Mouse (Mus musculus) kidney, postnatal 14 days (tissue): ENCODE results near the gene Polr1d.
A peak's percentile ranks its signal among the peaks of the same experiment; 100 is the strongest.

Experiments
- DNase-seq: peaks from one replicate; pipeline ENCODE4 v3.0.0; 2022; ENCODE audit warnings: mixed read lengths

Polr1d gene

DNA sequence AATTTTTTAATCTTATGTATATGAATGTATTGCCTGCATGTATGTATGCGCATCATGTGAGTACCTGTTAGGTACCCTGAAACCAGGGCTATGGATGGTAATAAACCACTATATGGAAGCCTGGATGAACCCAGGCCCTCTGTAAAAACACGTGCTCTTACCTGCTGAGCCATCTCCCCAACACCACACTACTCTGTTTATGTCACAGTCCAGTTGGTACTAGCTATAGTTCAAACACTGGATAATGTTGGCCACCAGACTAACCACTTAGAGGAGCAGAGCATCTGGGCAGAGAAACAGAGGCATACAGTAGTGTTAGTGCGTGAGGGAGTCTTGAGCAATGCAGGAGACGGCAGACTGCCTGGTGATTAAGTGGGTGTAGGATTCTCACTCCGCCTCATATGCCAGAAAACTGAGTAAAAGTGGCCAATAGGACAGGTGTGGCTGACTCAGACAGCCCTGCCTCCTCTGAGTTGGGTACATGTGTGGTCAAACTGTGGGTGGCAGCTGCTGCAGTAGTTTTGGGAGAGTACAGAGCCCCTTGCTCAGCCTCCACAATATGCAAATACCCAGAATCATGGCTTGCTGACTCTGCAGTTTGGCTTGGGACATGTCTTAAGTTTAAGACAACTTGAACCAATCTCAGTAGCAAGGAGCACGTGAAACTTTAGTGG is 21.1 kb upstream of the Polr1d start:
- no peak for DNase-seq

GRCm38 (mm10) chr5:147056712-147057290 is 20.0 kb upstream of the Polr1d start:
- no peak for DNase-seq

DNA sequence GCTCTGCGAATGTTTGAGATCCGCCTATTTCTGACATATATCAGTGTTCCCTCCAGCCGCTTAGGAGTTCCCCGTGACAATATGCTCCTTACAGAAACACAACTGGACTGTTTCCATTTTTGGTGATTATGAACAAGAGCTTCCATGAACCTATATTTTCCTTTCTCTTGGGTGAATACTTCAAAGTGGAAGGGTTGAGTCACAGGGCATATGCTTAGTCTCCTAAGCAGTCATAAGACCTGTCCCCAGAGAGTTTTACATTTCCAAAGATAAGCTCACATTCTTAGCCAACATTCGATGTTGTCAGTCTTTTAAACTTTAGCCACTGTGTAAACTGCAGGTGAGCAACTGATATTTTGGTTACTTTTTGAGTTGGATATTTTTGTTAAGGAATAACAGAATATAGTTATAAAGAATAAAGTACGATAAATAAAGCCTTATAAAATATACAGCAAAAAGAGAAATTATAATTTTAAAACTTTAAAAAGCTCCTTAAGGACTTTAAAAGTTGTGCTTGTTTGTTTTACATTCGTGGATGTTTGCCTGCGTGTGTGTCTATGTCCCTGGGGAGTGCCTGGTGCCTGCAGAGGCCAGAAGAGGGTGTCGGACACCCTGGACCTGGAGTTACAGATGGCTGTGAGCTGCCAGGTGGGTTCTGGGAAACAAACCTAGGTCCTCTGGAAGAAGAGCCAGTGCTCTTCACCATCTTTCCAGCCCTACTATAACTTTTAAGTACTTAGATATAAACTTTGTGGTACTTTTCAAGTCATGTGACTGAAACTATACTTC is 19.0 kb upstream of the Polr1d start:
- DNase-seq, result no peak

DNA sequence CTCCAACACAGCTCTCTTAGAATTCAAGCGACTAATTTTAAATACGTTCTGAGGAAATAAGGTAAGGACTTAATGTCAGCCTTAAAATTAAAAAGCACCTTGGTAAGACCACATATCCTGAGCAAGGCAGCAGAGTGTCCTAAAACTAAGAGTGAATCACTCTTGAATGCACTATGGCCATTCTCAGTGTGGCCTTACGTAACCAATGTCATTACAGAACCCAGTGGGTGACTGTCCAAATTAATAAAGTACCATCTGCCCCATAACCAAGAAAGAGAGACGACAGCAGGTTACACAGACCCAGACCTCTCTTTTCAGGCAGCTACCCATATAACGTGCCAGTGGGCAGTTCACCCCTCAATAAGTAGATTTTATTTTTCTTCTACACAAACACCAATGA is 18.2 kb upstream of the Polr1d start:
- DNase-seq, result no peak

GRCm38 (mm10) chr5:147059319-147059718 is 17.5 kb upstream of the Polr1d start:
- DNase-seq, result no peak

DNA sequence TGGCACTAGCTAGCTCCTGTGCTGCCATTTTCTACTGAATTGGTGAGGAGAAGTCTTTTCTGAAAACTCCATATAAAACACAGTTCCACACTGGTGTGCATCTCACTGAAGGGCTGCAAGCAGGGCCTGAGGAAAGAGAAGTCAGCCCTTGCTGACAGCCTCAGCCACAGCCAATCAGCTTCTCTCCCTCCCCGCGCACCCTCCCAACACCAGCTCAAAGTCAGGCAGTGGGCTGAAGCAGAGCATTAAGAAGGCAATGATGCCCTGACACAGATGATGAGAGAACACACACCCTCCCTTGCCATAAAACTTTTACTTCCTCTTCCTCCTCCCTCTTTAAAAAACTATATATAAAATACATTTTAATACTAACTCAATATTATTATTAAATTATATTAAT is 16.8 kb upstream of the Polr1d start:
- no peak for DNase-seq

GRCm38 (mm10) chr5:147063215-147063661 is 13.6 kb upstream of the Polr1d start:
- no peak for DNase-seq

- DNase-seq, result no peak
These were observed 10.7 kb upstream of the Polr1d start for GRCm38 (mm10) chr5:147066129-147066528.

GRCm38 (mm10) chr5:147066965-147067364 is 9.9 kb upstream of the Polr1d start:
- DNase-seq, result no peak

GRCm38 (mm10) chr5:147068876-147069275 is 8.0 kb upstream of the Polr1d start:
- no peak for DNase-seq

DNA sequence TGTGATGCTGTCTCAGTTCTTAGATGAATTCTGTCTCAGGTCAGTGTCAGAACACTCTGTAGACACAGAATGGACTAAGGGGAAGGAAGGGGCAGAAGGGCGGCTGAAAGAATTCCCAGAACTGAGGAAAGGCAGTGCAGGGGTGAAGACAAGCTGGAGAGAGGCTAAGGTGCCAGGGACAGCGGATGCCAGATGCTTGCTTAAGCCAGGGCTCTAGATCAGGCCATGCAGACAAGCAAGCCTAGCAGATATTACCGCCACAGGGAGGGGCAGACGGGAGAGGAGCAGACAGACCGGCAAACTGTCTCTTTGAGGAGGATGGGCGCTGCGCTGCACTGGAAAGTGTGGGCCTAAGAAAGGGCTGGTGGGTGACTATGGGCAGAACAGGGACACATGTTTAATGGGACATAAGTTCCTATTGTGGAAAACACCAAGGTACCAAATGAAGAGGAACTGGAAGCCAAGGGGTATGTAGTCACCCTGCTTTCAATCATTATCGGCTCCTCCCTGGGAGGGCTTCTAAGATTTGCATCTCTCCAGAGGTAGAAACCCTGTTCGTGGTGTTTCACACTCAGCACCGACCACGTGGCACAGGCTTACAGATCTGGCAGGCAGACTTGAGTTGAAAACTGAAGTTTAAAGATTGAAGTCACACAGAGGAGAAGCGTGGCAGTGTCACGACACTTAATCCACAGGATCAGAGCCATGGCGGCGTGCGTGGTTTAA is 5.9 kb upstream of the Polr1d start:
- peak; percentile 59 for DNase-seq

GRCm38 (mm10) chr5:147071886-147072285 is 5.0 kb upstream of the Polr1d start:
- DNase-seq, result no peak

DNA sequence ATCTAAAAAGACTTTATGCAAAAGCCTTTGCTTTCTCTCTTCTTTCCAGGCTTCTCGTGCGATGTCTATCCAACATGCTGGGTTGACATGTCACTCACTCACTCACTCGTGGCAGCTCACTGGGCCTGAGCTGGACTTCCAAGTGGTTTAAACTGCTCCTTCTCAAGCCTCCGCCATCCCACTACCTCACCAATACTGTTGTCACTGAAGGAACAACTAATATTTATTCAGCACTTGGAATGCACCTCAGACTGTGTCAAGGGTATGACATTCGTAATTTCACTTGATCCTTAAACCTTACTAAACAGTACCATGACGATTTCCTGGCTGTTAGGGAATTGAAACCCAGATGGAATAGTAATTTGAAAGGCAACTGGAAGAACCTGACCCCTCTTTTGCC is 3.0 kb upstream of the Polr1d start:
- DNase-seq, result no peak

DNA sequence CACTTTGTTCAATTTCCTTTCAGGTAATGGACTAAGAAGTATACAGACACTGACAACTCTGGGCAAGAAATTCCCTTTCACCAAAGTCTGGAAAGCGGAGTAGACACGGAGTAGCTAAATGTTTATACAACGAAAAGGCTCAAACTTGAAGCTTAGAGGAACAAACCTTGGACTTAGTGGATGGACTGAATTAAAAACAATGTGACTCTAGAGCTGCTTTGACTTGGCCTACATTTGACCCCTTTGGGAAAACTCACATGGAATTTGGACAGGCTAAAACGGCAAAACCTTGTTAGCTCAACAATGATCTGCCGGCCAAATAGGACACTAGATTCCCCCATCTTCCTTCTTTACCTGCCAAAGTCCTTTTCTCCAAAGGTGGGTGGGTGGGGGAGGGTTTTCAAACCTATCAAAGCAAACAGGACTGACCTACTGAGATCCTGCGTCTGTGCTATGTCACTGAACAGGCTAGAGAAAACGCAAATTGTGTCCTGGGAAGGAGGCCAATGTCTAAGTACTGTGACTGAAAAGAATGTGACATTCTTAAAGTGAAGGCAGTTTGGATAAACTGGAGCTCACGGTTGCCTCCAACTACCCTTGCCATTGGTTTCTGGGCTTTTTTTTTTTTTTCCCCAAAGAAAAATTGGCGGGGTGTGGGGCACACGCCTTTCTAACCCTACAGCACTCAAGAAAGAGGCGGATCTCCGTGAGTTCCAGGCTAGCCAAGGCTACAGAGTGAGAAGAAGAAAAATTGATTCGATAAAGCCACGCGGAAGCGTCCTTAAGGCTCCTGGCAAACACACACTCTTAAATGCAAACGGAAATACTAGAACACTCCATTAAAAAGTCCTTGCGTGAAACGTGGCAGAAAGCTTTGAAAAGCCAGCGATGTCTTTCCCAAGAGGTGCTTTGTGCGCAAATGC is 1.5 kb upstream of the Polr1d start:
- DNase-seq, result peak; percentile 71

- peak; percentile 99 for DNase-seq
These were observed 638 bp upstream of the Polr1d start, which contains the start of gene Lnx2 for GRCm38 (mm10) chr5:147076026-147076798. Gene Lnx2 (minus strand): TSS chr5:147076586.

DNA sequence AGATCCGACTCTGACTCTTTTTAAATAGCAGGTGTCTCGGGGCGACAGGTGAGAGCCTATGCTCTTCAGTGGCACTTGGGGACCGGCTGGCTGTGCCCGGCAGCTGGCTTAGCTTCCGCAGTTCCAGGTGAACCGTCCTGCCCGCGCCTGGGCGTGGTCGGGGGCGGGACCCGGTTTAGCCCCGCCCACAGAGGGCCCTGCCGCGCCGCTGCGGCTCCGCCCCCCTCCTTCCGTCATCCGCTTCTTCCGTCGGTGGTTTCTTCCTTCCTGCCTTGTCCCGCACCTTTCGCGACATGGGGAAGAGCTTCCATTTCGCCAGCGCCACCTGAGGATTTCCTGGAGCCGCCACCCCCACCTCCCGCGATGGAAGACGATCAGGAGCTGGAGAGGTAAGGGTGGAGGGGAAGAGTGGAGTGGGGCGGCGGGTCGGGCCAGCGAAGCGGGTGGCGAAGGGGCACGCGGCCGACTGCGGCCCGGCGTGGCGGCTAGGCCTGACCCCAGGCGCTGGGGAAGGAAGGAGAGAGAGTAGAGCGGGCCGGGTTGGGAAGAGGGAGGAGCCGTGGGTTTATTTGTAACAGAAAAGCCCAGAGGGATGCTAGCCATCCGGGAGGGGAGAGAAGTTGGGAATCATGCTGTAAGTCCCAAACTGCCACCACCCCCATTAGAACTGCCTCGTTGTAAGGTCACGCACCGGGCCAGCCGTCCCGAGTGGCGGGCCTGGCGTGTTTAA is 620 bp downstream of the Polr1d start:
- DNase-seq, result peak; percentile 98

DNA sequence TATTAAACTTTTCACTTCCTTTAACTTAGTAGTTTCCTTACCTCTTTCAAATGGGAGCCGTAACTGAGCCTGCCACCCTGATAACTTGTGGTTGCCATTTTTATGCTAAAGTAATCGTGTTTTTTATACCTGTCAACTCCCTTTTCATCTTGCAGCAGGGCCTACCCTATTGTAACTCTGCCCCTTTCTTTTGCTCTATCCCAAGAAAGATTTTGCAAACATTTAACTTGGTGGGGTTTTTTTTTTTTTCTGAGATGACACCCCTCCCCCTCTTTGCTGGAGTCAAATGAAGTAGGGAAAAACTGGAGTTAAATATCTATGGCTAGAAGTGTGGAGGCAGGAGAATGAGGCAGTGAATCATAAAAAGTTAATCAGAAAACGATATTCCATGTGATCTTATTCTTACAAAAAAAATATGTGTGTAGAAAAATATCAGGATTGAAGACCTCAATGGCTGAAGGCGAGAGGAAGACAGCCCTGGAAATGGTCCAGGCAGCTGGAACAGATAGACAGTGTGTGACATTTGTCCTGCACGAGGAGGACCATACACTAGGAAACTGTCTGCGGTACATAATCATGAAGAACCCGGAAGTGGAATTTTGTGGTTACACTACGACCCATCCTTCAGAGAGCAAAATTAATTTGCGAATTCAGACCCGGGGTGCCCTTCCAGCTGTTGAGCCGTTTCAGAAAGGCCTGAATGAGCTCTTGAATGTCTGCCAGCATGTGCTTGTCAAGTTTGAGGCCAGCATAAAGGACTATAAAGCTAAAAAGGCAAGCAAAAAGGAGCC is 1.5 kb downstream of the Polr1d start:
- peak; percentile 69 for DNase-seq

- peak; percentile 35 for DNase-seq
These were observed 8.5 kb downstream of the Polr1d start for GRCm38 (mm10) chr5:147085201-147085894.

DNA sequence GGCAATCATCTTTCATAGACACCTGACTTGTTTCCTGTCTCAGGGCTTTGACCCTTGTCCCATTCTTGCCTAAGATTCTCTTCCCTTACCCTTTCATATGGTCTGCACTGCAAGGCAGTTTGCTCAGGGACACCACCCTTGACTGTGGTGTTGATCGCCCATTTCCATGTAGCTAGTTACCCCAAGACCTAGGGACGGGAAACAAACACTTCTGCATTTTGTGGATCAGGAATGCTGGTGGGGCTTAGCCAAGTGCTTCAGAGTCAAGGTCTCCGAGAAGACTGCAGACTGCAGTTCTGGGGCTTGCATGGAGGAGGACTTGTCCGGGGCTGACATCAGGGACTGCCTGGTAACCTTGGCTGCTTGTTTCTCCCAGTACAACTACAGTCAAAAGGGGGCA is 10.0 kb downstream of the Polr1d start:
- DNase-seq, result no peak
